Mouse (Mus musculus): ENCODE measurements at regions not wholly inside any gene's neighbourhood (a gene's known extent, or its start where the extent isn't known, plus 50 kb on each side); places are given as distances from the start of the nearest gene placed in this dataset.
A peak's percentile ranks its signal among the peaks of the same experiment; 100 is the strongest.

GRCm38 (mm10) chr10:126625466-126625865 lies 275.7 kb downstream of the Atp23 start:
- Histone ChIP-seq H3K9me3 (replicated peaks; ENCODE audit: control insufficient read depth, low read length) (no peaks in the 10 kb centered on the region), H3K4me1 (ENCODE audit: control insufficient read depth, insufficient read depth) (no peaks in the 10 kb centered on the region), H3K4me2 (ENCODE audit: low read depth, low read length) (no peak overlapping the region), H3K27ac (ENCODE audit: low read depth) (no peak overlapping the region), H3K4me3 (ENCODE audit: low read depth, low read length) (no peak overlapping the region), H3K27me3 (ENCODE audit: control insufficient read depth, insufficient read depth, low read length) (no peaks in the 10 kb centered on the region), H3K36me3 (replicated peaks; ENCODE audit: control insufficient read depth, insufficient read depth, low read length) (no peaks in the 10 kb centered on the region), H3K9ac (replicated peaks; ENCODE audit: low read depth, low read length) (no peak overlapping the region)
- TF ChIP-seq EP300 (IDR thresholded peaks at IDR 0.05; ENCODE audit: low read depth) (no peak), CTCF (IDR thresholded peaks at IDR 0.05; ENCODE audit: low read depth) (no peak)
- DNase-seq (ENCODE audit: low spot score) (peak; percentile 26), ATAC-seq (ENCODE audit: insufficient read depth, low read depth) (no peak)
- WGBS, result 47% methylated on average over 7 of the region's 7 CpGs

DNA sequence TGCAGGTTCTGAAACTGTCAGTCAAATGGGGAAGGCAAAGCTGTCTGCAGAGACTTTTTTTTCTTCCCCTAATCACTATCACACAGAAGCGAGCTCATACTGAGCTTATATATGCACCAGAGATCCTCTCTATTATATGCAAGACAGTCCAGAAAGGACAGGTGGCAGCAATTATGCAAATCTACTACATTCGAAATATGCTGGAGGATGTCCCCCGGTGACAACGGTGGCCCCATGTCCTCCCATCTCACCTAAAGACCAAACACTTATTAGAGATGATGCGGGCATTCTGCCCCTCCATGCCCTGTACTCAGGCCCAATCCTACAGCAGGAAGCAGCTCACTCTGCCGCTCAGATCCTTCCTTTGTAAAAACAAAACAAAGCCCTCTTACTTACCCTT lies 280.4 kb downstream of the Atp23 start:
- no peak for DNase-seq (ENCODE audit: low spot score)
- H3K27ac ChIP-seq (ENCODE audit: low read depth), result no peak overlapping the region

DNA sequence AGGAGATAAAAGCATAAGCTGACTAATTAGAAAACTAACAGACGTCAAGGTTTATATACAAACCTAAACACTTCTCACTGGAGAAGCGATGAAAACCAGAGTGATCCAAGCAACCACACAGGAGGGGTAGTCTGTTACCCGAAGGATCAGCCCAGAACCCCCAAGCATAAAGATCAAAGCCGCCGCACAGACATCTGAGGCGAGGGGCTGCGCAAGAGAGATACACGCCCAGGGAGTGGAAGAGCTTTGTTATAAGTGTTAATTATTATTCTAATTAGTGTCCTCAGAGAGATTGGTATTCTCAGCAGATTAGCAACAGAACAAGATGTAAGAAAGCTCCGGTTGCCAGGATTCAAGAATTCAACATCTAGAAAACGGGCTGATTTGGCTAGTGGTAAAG lies 281.2 kb downstream of the Atp23 start:
- WGBS, result 44% methylated on average over 10 of the region's 10 CpGs
- Histone ChIP-seq H3K9ac (replicated peaks; ENCODE audit: low read depth, low read length) (no peak overlapping the region), H3K36me3 (replicated peaks; ENCODE audit: control insufficient read depth, insufficient read depth, low read length) (no peaks in the 10 kb centered on the region), H3K27me3 (ENCODE audit: control insufficient read depth, insufficient read depth, low read length) (no peaks in the 10 kb centered on the region), H3K9me3 (replicated peaks; ENCODE audit: control insufficient read depth, low read length) (no peaks in the 10 kb centered on the region), H3K27ac (ENCODE audit: low read depth) (no peak overlapping the region), H3K4me2 (ENCODE audit: low read depth, low read length) (no peak overlapping the region), H3K4me1 (ENCODE audit: control insufficient read depth, insufficient read depth) (no peaks in the 10 kb centered on the region), H3K4me3 (ENCODE audit: low read depth, low read length) (no peak overlapping the region)
- no peak for TF ChIP-seq EP300 (IDR thresholded peaks at IDR 0.05; ENCODE audit: low read depth)
- no peak for TF ChIP-seq CTCF (IDR thresholded peaks at IDR 0.05; ENCODE audit: low read depth)
- ATAC-seq (ENCODE audit: insufficient read depth, low read depth) (no peak), DNase-seq (ENCODE audit: low spot score) (no peak)

More for the DNA sequence above, 280.4 kb downstream of the Atp23 start:
- Histone ChIP-seq H3K4me3 (ENCODE audit: low read depth, low read length) (no peak overlapping the region), H3K4me2 (ENCODE audit: low read depth, low read length) (no peak overlapping the region), H3K27me3 (ENCODE audit: control insufficient read depth, insufficient read depth, low read length) (no peaks in the 10 kb centered on the region), H3K9ac (replicated peaks; ENCODE audit: low read depth, low read length) (no peak overlapping the region), H3K9me3 (replicated peaks; ENCODE audit: control insufficient read depth, low read length) (no peaks in the 10 kb centered on the region), H3K4me1 (ENCODE audit: control insufficient read depth, insufficient read depth) (no peaks in the 10 kb centered on the region), H3K36me3 (replicated peaks; ENCODE audit: control insufficient read depth, insufficient read depth, low read length) (no peaks in the 10 kb centered on the region)
- ATAC-seq (ENCODE audit: insufficient read depth, low read depth), result no peak
- TF ChIP-seq CTCF (IDR thresholded peaks at IDR 0.05; ENCODE audit: low read depth) (no peak), EP300 (IDR thresholded peaks at IDR 0.05; ENCODE audit: low read depth) (no peak)
- WGBS, result 64% methylated on average over 6 of the region's 6 CpGs

DNA sequence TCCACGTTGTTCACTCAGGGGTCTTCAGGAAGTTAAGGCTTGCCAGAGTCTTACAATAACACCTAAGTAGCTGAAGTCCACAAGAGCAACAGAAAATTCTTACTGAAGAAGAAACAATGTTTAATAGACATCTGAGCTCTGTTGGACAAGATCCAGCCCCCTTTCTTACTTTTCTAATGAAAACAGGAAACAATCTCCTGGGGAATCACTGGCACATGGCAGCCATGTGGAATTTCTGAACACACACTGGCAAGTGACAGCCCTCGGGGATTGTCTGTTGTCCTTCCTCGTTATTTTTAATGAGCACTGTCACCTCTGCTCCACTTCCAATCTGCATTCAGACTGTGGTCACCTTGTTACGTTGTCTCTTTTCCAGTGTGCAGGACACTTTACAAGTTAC lies 288.9 kb downstream of the Atp23 start:
- H3K4me3 ChIP-seq (ENCODE audit: low read depth, low read length), result no peak overlapping the region
- H3K4me2 ChIP-seq (ENCODE audit: low read depth, low read length), result no peak overlapping the region
- TF ChIP-seq EP300 (IDR thresholded peaks at IDR 0.05; ENCODE audit: low read depth) (no peak), CTCF (IDR thresholded peaks at IDR 0.05; ENCODE audit: low read depth) (no peak)
- 58% methylated on average over 4 of the region's 4 CpGs for WGBS
- H3K4me1 ChIP-seq (ENCODE audit: control insufficient read depth, insufficient read depth), result no peaks in the 10 kb centered on the region
- H3K9ac ChIP-seq (replicated peaks; ENCODE audit: low read depth, low read length), result no peak overlapping the region
- no peak overlapping the region for H3K27ac ChIP-seq (ENCODE audit: low read depth)
- H3K9me3 ChIP-seq (replicated peaks; ENCODE audit: control insufficient read depth, low read length), result 0 out of 2 replicates have a peak, but pooled peaks cover 6% of the 10 kb centered on the region
- ATAC-seq (ENCODE audit: insufficient read depth, low read depth) (no peak), DNase-seq (ENCODE audit: low spot score) (no peak)
- H3K27me3 ChIP-seq (ENCODE audit: control insufficient read depth, insufficient read depth, low read length), result no peaks in the 10 kb centered on the region
- H3K36me3 ChIP-seq (replicated peaks; ENCODE audit: control insufficient read depth, insufficient read depth, low read length), result no peaks in the 10 kb centered on the region

- no peak overlapping the region for H3K27ac ChIP-seq (ENCODE audit: low read depth)
- ATAC-seq (ENCODE audit: insufficient read depth, low read depth) (no peak), DNase-seq (ENCODE audit: low spot score) (no peak)
- H3K36me3 ChIP-seq (replicated peaks; ENCODE audit: control insufficient read depth, insufficient read depth, low read length), result no peaks in the 10 kb centered on the region
- no peaks in the 10 kb centered on the region for H3K27me3 ChIP-seq (ENCODE audit: control insufficient read depth, insufficient read depth, low read length)
- no peak overlapping the region for H3K4me3 ChIP-seq (ENCODE audit: low read depth, low read length)
- WGBS, result 86% methylated on average over 8 of the region's 8 CpGs
- H3K9me3 ChIP-seq (replicated peaks; ENCODE audit: control insufficient read depth, low read length), result 0 out of 2 replicates have a peak, but pooled peaks cover 6% of the 10 kb centered on the region
- H3K4me2 ChIP-seq (ENCODE audit: low read depth, low read length), result no peak overlapping the region
- no peak overlapping the region for H3K9ac ChIP-seq (replicated peaks; ENCODE audit: low read depth, low read length)
- no peaks in the 10 kb centered on the region for H3K4me1 ChIP-seq (ENCODE audit: control insufficient read depth, insufficient read depth)
- TF ChIP-seq CTCF (IDR thresholded peaks at IDR 0.05; ENCODE audit: low read depth), result no peak
- no peak for TF ChIP-seq EP300 (IDR thresholded peaks at IDR 0.05; ENCODE audit: low read depth)
Observed at GRCm38 (mm10) chr10:126610506-126610905, 290.6 kb downstream of the Atp23 start.

GRCm38 (mm10) chr10:126599686-126600085 lies 301.5 kb downstream of the Atp23 start:
- DNase-seq (ENCODE audit: low spot score) (no peak), ATAC-seq (ENCODE audit: insufficient read depth, low read depth) (no peak)
- Histone ChIP-seq H3K4me3 (ENCODE audit: low read depth, low read length) (no peak overlapping the region), H3K4me2 (ENCODE audit: low read depth, low read length) (no peak overlapping the region), H3K9ac (replicated peaks; ENCODE audit: low read depth, low read length) (no peak overlapping the region), H3K9me3 (replicated peaks; ENCODE audit: control insufficient read depth, low read length) (peaks cover 7% of the 10 kb centered on the region; the same call in 1 of the 2 replicates), H3K27ac (ENCODE audit: low read depth) (no peak overlapping the region), H3K4me1 (ENCODE audit: control insufficient read depth, insufficient read depth) (no peaks in the 10 kb centered on the region), H3K36me3 (replicated peaks; ENCODE audit: control insufficient read depth, insufficient read depth, low read length) (no peaks in the 10 kb centered on the region), H3K27me3 (ENCODE audit: control insufficient read depth, insufficient read depth, low read length) (no peaks in the 10 kb centered on the region)
- WGBS, result 76% methylated on average over 2 of the region's 2 CpGs
- no peak for TF ChIP-seq EP300 (IDR thresholded peaks at IDR 0.05; ENCODE audit: low read depth)
- no peak for TF ChIP-seq CTCF (IDR thresholded peaks at IDR 0.05; ENCODE audit: low read depth)

Measured in heart, postnatal 0 days (tissue).